Mouse (Mus musculus): ENCODE measurements at regions not wholly inside any gene's neighbourhood (a gene's known extent, or its start where the extent isn't known, plus 50 kb on each side); places are given as distances from the start of the nearest gene placed in this dataset.

DNA sequence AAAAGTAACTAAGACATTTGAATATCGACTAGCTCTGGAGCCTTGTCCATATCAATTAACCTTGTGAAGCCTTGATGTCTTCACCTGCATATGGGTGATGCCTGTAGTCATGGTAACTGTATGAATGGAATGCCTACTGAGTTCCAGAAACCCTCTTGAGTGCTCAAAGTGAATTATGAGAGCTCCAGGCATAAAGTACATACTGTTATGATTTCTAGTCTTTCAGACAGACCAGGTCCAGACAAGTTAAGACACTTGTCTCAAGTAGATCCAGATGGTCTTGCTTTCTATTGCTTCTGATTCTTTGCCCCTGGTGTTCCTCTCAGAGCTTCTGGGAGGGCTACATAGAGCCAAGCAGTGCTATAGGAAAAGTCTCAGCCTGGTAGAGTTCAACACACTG, 112.5 kb upstream of the Lrfn2 start:
- TF ChIP-seq GATA1 (IDR thresholded peaks at IDR 0.05; ENCODE audit: borderline replicate concordance, low read length) (no peak), FLI1 (IDR thresholded peaks at IDR 0.05; ENCODE audit: low read length) (no peak)

Measured in megakaryocyte, embryonic 14.5 days (primary cell).